Mouse (Mus musculus) intestine, embryonic 16.5 days (tissue): ENCODE data around the gene Skp1a. TPM values are rescaled to one million over a fixed set of nuclear protein-coding genes. Genes with fewer than 3 reads are reported as not detected.

Experiments
- ATAC-seq: fragments of 200-750 bp; cut with Nextera tagmentation; 2 replicates; pipeline ENCODE4 v1.8.0; 2017; ENCODE audit warnings: moderate TSS enrichment, moderate library complexity
- H3K27ac ChIP-seq: fragments of 300-500 bp; sonication (generic); 2 replicates; pipeline ENCODE4 v1.5.1; 2014; ENCODE audit warnings: mild to moderate bottlenecking, low read length
- H3K27me3 ChIP-seq: fragments of 300-500 bp; sonication (generic); replicated peaks from 2 replicates; pipeline ENCODE4 v1.6.1; 2014; ENCODE audit warnings: low read length, control low read depth, mixed read lengths; ENCODE audit not compliant: control insufficient read depth, insufficient read depth
- H3K36me3 ChIP-seq: fragments of 300-500 bp; sonication (generic); 2 replicates; pipeline ENCODE4 v1.6.1; 2014; ENCODE audit warnings: low read length, control low read depth; ENCODE audit not compliant: control insufficient read depth, insufficient read depth
- H3K4me1 ChIP-seq: fragments of 300-500 bp; sonication (generic); 2 replicates; pipeline ENCODE4 v1.6.1; 2014; ENCODE audit warnings: low read length, control low read depth, mixed read lengths; ENCODE audit not compliant: control insufficient read depth, insufficient read depth
- H3K4me2 ChIP-seq: fragments of 300-500 bp; sonication (generic); 2 replicates; pipeline ENCODE4 v1.6.1; 2014; ENCODE audit warnings: low read depth, low read length, control low read depth
- H3K4me3 ChIP-seq: fragments of 300-500 bp; sonication (generic); 2 replicates; pipeline ENCODE4 v1.5.1; 2014; ENCODE audit warnings: mild to moderate bottlenecking, low read length
- H3K9ac ChIP-seq: fragments of 300-500 bp; sonication (generic); 2 replicates; pipeline ENCODE4 v1.6.1; 2014; ENCODE audit warnings: low read depth, low read length
- H3K9me3 ChIP-seq: fragments of 300-500 bp; sonication (generic); 2 replicates; pipeline ENCODE4 v1.6.1; 2016; ENCODE audit warnings: low read length, control low read depth; ENCODE audit not compliant: control insufficient read depth
- WGBS: fragments of 180-500 bp; shearing (Covaris S2); extraction: QIAGEN DNeasy Blood & Tissue Kit; methylation state at CpG from one replicate; pipeline ENCODE4 v1.1.7; 2014; 5-methylcytosine and 5-hydroxymethylcytosine counted together
- polyA plus RNA-seq: library from polyadenylated mRNA; unstranded; fragments of >200 nt; fragmentation: Nextera tagmentation; extraction: Ambion mirVana; gene quantifications from 2 replicates; pipeline ENCODE4 v1.2.1, GENCODE M21; 2015

Gene Skp1a
- polyA plus RNA-seq, 1 experiment from 2014 or later: 723 TPM

DNA sequence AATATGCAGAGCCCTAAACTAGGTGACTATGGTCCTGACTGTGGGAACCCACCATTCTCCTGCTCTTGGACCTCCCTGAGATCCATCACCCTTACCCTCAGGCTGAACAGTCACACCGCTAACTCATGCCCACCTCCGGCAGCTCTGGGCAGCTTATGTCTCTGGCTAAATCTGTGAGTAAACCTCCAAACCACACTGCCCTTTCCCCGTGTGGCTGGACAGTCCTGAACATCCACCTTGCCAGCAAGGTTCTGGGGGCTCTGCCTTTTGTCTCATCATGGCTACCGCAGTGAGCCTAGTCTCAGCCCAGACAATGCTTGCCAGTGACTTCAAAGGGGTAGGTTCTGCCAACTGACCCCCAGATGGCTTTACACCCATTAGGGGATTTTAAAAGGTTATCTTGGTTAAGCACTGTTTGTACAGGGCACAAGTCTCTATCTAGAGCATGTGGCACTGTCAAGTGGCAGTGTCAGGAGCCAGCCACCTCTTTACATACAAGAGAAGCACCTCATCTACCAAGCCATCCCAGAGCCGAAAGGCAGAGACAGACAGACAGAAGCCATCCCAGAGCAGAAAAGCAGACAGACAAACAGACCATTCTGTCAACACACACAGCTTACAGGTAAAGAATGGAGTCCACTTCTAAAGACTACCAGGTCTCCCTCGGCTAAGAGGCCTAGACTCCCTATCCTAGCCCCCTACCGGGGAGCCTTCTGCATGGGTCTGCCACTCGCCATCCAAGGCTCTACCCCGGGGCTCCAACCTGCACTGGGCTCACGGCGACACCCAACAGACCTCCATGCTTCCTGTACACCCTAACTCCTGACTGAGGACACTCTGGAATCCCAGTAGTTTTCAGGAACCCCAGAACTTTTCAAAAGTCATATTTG lies 49.0 kb downstream of the Skp1a start:
- 93% methylated on average over 11 of the region's 11 CpGs for WGBS
- Histone ChIP-seq H3K36me3 (no peaks in the 10 kb centered on the region), H3K4me2 (no peak overlapping the region), H3K27me3 (peaks cover 5% of the 10 kb centered on the region; the same call in 1 of the 2 replicates), H3K27ac (no peak overlapping the region), H3K9me3 (no peaks in the 10 kb centered on the region), H3K4me3 (no peak overlapping the region), H3K9ac (no peak overlapping the region), H3K4me1 (peaks cover 10% of the 10 kb centered on the region)
- ATAC-seq: no peak

- H3K4me3 ChIP-seq: no peak overlapping the region; the same call in 1 of the 2 replicates
- ATAC-seq: no peak
These were observed 50.0 kb downstream of the Skp1a start for GRCm38 (mm10) chr11:52281568-52282328.

GRCm38 (mm10) chr11:52282420-52282773 lies 50.6 kb downstream of the Skp1a start:
- H3K4me3 ChIP-seq: peak overlapping the region; percentile 75
- H3K9me3 ChIP-seq: no peaks in the 10 kb centered on the region
- H3K4me1 ChIP-seq: peaks cover 13% of the 10 kb centered on the region
- no peaks in the 10 kb centered on the region for H3K36me3 ChIP-seq
- H3K27ac ChIP-seq: no peak overlapping the region
- WGBS: 3% methylated on average over 19 of the region's 19 CpGs
- peaks cover 5% of the 10 kb centered on the region; the same call in 1 of the 2 replicates for H3K27me3 ChIP-seq
- ATAC-seq: 0 out of 2 replicates have a peak, but pooled peaks have one; percentile 9
- H3K4me2 ChIP-seq: peak overlapping the region; percentile 99
- H3K9ac ChIP-seq: peak overlapping the region; percentile 74

More at GRCm38 (mm10) chr11:52281568-52282328, 50.0 kb downstream of the Skp1a start:
- Histone ChIP-seq H3K9me3 (no peaks in the 10 kb centered on the region), H3K36me3 (no peaks in the 10 kb centered on the region), H3K4me2 (peak overlapping the region; percentile 99; the same call in 1 of the 2 replicates), H3K9ac (no peak overlapping the region), H3K27ac (no peak overlapping the region), H3K4me1 (peaks cover 13% of the 10 kb centered on the region), H3K27me3 (peaks cover 5% of the 10 kb centered on the region; the same call in 1 of the 2 replicates)
- 71% methylated on average over 19 of the region's 19 CpGs for WGBS

GRCm38 (mm10) chr11:52282774-52283595 lies 51.2 kb downstream of the Skp1a start, which contains the start of gene Tcf7:
Tcf7 (minus strand) TSS chr11:52283014.
- Histone ChIP-seq H3K9ac (peak within 1 kb of the TSS; percentile 74), H3K27ac (no peak within 1 kb of the TSS), H3K9me3 (no peaks in the 10 kb centered on the region), H3K27me3 (peaks cover 5% of the 10 kb centered on the region; the same call in 1 of the 2 replicates), H3K4me2 (peak within 1 kb of the TSS; percentile 99), H3K36me3 (no peaks in the 10 kb centered on the region), H3K4me3 (peak within 1 kb of the TSS; percentile 75), H3K4me1 (peaks cover 13% of the 10 kb centered on the region)
- peak; percentile 89 for ATAC-seq
- WGBS: under 1% methylated on average over 92 of the region's 97 CpGs

DNA sequence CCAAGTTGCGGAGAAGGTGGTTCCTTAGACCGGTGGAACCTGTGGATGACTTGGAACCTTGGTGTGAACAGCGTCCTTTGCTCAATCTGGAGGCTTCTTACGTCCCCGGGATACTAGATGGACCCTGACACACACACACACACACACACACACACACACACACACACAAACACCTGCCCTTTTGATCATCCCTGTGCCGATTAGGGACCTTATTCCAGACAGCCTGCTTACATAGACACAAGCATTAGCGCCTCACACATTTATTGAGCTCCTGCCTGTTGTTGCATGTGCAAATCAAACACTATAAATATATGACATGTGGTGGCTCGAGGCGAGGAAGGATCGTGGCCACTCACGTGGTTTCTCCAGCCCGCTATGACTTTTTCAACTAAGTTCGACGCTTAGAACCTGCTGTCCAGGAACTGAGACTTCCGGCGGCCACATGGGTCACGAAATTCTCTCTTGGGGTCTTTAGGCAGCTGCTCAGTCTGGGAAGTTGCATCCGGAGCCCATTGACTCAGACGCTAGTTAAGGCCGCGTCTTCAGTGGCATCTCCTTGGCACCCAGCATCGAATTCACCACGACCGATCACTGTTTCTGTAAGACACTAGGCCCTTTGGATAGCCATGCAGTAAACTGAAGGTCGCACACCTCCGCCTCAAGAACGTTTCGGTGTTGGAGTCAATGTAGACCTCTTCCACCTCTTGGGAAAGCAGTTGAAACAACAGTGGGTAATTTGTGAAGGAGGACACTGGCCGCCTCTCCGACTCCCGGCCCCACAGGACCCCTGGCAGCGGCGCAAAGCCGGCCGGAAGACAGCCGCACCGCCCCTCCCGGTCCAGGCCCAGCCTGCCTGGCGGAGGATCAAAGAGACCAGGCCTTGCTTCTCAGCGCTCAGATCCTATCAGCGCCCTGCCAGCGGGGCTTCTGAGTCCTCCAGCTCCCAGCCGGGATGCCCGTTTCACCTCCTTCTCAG lies 52.1 kb downstream of the Skp1a start:
- Histone ChIP-seq H3K4me2 (peak overlapping the region; percentile 99), H3K9me3 (no peaks in the 10 kb centered on the region), H3K9ac (peak overlapping the region; percentile 74), H3K27ac (no peak overlapping the region), H3K36me3 (no peaks in the 10 kb centered on the region), H3K27me3 (peaks cover 5% of the 10 kb centered on the region; the same call in 1 of the 2 replicates), H3K4me1 (peaks cover 13% of the 10 kb centered on the region), H3K4me3 (peak overlapping the region; percentile 75)
- peak; percentile 49 for ATAC-seq
- 12% methylated on average over 44 of the region's 44 CpGs for WGBS

- Histone ChIP-seq H3K27ac (no peak overlapping the region), H3K36me3 (no peaks in the 10 kb centered on the region), H3K4me1 (peaks cover 13% of the 10 kb centered on the region), H3K4me2 (no peak overlapping the region), H3K4me3 (no peak overlapping the region), H3K27me3 (0 out of 2 replicates have a peak, but pooled peaks cover 2% of the 10 kb centered on the region), H3K9me3 (no peaks in the 10 kb centered on the region), H3K9ac (no peak overlapping the region)
- WGBS: 43% methylated on average over 16 of the region's 16 CpGs
- no peak for ATAC-seq
These were observed 54.6 kb downstream of the Skp1a start for GRCm38 (mm10) chr11:52286301-52286957.

GRCm38 (mm10) chr11:52286958-52287305 lies 55.1 kb downstream of the Skp1a start:
- Histone ChIP-seq H3K4me2 (no peak overlapping the region), H3K9me3 (no peaks in the 10 kb centered on the region), H3K4me3 (no peak overlapping the region), H3K27me3 (0 out of 2 replicates have a peak, but pooled peaks cover 2% of the 10 kb centered on the region), H3K4me1 (peaks cover 13% of the 10 kb centered on the region), H3K27ac (no peak overlapping the region), H3K36me3 (no peaks in the 10 kb centered on the region), H3K9ac (no peak overlapping the region)
- WGBS: 34% methylated on average over 4 of the region's 4 CpGs
- no peak for ATAC-seq

DNA sequence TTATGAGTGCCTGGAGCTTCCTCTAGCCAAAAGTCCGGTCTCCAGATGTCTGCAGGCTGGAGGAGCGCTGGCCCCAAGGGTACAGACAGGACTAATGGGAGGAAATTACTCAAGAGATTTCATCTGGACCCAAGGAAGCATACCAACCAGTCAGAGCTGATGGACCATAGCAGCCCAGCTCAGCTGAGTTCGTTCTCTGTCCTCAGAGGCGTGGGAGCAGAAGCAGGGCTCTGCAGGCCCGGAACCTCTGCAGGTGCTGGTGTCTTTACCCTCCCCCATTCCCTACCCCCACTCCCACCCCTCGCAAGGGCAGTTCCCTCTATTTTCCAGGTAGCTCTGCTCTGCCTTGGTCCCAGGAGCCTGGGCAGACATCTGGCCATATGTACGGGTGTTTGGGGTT lies 60.6 kb downstream of the Skp1a start:
- Histone ChIP-seq H3K27ac (no peak overlapping the region), H3K4me2 (no peak overlapping the region), H3K27me3 (no peaks in the 10 kb centered on the region), H3K4me1 (no peaks in the 10 kb centered on the region), H3K9ac (no peak overlapping the region), H3K9me3 (no peaks in the 10 kb centered on the region), H3K4me3 (no peak overlapping the region), H3K36me3 (no peaks in the 10 kb centered on the region)
- 72% methylated on average over 7 of the region's 7 CpGs for WGBS
- no peak for ATAC-seq
